Mouse (Mus musculus) midbrain, embryonic 14.5 days (tissue): ENCODE data around the gene Ciz1. TPM values are rescaled to one million over a fixed set of nuclear protein-coding genes. Genes with fewer than 3 reads are reported as not detected.

Source experiments
- ATAC-seq: fragments of 200-750 bp; cut with Nextera tagmentation; 2 replicates; pipeline ENCODE4 v1.8.0; 2017; ENCODE audit warnings: moderate number of reproducible peaks, moderate library complexity; ENCODE audit not compliant: low FRiP score, low TSS enrichment
- DNase-seq: peaks from one replicate; pipeline ENCODE4 v3.0.0-alpha.2; 2015
- H3K27ac ChIP-seq: fragments of 300-500 bp; sonication (generic); replicated peaks from 2 replicates; pipeline ENCODE4 v1.5.1; 2014; ENCODE audit warnings: mild to moderate bottlenecking, low read depth, low read length, moderate library complexity
- H3K27me3 ChIP-seq: fragments of 300-500 bp; sonication (generic); 2 replicates; pipeline ENCODE4 v1.6.1; 2014; ENCODE audit warnings: low read length, control low read depth, mixed read lengths; ENCODE audit not compliant: control insufficient read depth, insufficient read depth
- H3K36me3 ChIP-seq: fragments of 300-500 bp; sonication (generic); 2 replicates; pipeline ENCODE4 v1.6.1; 2014; ENCODE audit warnings: low read length, control low read depth; ENCODE audit not compliant: control insufficient read depth, insufficient read depth
- H3K4me1 ChIP-seq: fragments of 300-500 bp; sonication (generic); 2 replicates; pipeline ENCODE4 v1.6.1; 2014; ENCODE audit warnings: mild to moderate bottlenecking, antibody characterized with exemption, low read length, control low read depth; ENCODE audit not compliant: control insufficient read depth, insufficient read depth
- H3K4me2 ChIP-seq: fragments of 300-500 bp; sonication (generic); 2 replicates; pipeline ENCODE4 v1.6.1; 2014; ENCODE audit warnings: mild to moderate bottlenecking, low read length, moderate library complexity
- H3K4me3 ChIP-seq: fragments of 300-500 bp; sonication (generic); replicated peaks from 2 replicates; pipeline ENCODE4 v1.5.1; 2014; ENCODE audit warnings: low read depth, low read length
- H3K9ac ChIP-seq: fragments of 300-500 bp; sonication (generic); replicated peaks from 2 replicates; pipeline ENCODE4 v1.6.1; 2014; ENCODE audit warnings: mild to moderate bottlenecking, low read length, moderate library complexity
- H3K9me3 ChIP-seq: fragments of 300-500 bp; sonication (generic); 2 replicates; pipeline ENCODE4 v1.6.1; 2016; ENCODE audit warnings: low read length, control low read depth, mixed read lengths; ENCODE audit not compliant: control insufficient read depth
- WGBS: fragments of 180-500 bp; shearing (Covaris S2); extraction: QIAGEN DNeasy Blood & Tissue Kit; methylation state at CpG from one replicate; pipeline ENCODE4 v1.1.7; 2014; 5-methylcytosine and 5-hydroxymethylcytosine counted together
- polyA plus RNA-seq: library from polyadenylated mRNA; unstranded; fragments of >200 nt; fragmentation: Nextera tagmentation; extraction: Ambion mirVana; gene quantifications from 2 replicates; pipeline ENCODE4 v1.2.1, GENCODE M21; 2014

Gene Ciz1
- polyA plus RNA-seq, 1 experiment from 2014 or later, result 54.1 TPM

DNA sequence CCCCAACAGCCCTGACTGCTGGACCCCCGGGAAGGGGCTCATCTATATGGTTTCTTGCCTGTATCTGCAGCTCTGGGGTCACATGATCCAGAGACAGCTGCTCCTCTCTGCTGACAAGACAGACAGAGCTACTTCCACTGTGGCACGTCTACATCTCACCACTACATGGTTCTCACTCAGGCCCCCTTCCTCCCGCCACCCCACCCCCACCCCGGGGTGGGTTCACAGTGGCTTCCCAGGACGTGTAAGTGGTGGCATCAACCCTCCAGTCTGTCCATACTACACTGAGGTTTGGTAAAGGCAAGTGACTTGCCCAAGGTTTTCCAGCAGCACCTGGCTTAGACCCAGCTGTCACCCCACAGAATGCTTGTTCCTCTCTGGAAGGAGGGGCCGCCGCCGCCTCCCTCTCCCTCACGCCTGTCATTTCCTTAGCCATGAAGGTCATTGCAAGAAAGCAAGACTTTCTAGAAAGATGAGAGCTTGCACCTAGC is 611 bp upstream of the Ciz1 start:
- ATAC-seq (no peak), DNase-seq (no peak)
- peak overlapping the region; percentile 81 for H3K9ac ChIP-seq
- peaks cover 4% of the 10 kb centered on the region; the same call in 1 of the 2 replicates for H3K36me3 ChIP-seq
- peak overlapping the region; percentile 79 for H3K4me2 ChIP-seq
- 47% methylated on average over 9 of the region's 9 CpGs for whole genome bisulfite sequencing
- H3K4me3 ChIP-seq, result peak overlapping the region; percentile 70
- H3K27ac ChIP-seq, result peak overlapping the region; percentile 95
- H3K4me1 ChIP-seq, result peaks cover 20% of the 10 kb centered on the region
- no peaks in the 10 kb centered on the region for H3K27me3 ChIP-seq
- H3K9me3 ChIP-seq, result no peaks in the 10 kb centered on the region

DNA sequence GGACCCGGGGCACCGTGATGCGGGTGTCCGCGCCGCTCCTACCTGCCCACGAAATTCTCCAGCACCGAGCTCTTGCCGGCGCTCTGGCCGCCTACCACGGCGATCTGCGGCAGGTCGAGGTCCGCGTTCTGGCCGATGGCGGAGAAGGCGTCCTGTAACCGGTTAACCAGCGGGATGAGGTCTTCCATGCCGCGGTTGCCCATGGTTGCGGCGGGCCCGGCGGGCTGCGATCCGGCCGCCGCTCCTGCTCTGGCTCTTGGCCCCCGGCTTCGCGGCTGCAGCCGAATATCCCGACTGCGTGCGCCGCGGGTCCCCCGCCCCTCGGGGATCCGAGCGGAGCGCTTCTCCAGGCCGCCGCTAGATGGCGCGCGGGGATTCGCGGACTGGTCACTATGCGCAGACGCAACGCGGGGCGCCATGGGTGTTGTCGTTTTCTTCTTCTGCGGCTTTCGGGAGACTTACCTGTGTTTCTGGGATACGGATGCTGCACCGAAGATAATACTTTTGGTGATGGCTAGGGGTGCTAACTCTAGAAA is 948 bp downstream of the Ciz1 start, which contains the start of gene Dnm1:
Dnm1 (minus strand) TSS at position 332 of the 536 bp plus-strand sequence.
- Histone ChIP-seq H3K4me1 (peaks cover 20% of the 10 kb centered on the region), H3K27me3 (no peaks in the 10 kb centered on the region), H3K9me3 (no peaks in the 10 kb centered on the region), H3K27ac (peak within 1 kb of the TSS; percentile 95), H3K4me3 (peak within 1 kb of the TSS; percentile 70), H3K36me3 (peaks cover 2% of the 10 kb centered on the region; the same call in 1 of the 2 replicates), H3K9ac (peak within 1 kb of the TSS; percentile 81), H3K4me2 (peak within 1 kb of the TSS; percentile 79)
- peak; percentile 97 for DNase-seq
- peak; percentile 72 for ATAC-seq
- WGBS, result under 1% methylated on average over 63 of the region's 63 CpGs

DNA sequence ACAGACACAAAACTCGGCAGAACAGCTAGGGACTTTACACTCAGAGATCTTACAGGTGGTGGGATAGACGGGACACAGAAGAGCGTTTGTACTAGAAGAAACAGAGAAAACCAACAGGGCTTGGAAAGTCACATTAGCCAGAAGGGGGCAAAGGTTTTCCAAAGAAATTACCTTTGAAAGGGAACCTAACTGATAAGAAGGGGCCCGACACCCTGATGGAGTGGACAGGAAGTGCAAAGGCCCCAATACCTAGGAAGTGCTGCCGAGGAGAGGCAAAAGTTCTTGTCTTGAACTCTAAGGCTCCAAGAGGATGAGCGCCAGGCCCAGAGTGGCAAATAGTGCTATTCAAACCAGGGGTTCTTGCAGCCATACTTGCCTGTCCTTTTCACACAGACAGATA is 1.7 kb downstream of the Ciz1 start:
- Histone ChIP-seq H3K36me3 (no peaks in the 10 kb centered on the region), H3K4me3 (no peak overlapping the region), H3K4me1 (peaks cover 20% of the 10 kb centered on the region), H3K27me3 (no peaks in the 10 kb centered on the region), H3K4me2 (no peak overlapping the region; the same call in 1 of the 2 replicates), H3K27ac (no peak overlapping the region), H3K9ac (no peak overlapping the region), H3K9me3 (no peaks in the 10 kb centered on the region)
- 80% methylated on average over 6 of the region's 6 CpGs for WGBS
- no peak for DNase-seq
- ATAC-seq, result no peak

DNA sequence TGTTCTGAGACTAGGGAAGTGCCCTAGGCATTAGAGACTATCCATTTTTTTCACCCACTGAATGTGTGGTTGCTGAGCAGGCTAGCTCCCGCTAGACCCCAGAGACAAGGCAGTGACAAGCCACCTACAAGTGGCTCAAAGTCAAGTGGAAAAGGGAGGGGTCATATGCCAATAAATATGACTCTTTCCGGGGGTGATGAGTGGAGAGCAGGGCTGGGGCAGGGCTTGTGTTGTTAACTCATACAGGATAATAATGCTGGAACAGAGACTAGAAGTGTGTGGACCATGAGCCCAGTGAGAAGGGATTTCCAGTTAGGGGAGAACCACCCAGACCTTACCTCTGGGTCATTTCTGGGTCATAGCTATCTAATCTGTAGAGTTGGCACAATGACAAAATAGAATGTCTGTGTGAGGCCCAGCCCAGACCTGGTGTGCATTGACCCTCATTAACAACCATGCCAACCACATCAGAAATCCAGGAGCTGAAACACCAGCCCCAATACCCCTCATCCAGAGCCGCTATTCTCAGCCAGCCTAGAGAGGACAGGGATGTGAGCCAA is 2.3 kb downstream of the Ciz1 start:
- H3K4me2 ChIP-seq, result no peak overlapping the region
- 85% methylated on average over 3 of the region's 3 CpGs for WGBS
- DNase-seq (no peak), ATAC-seq (no peak)
- no peak overlapping the region for H3K27ac ChIP-seq
- no peaks in the 10 kb centered on the region for H3K27me3 ChIP-seq
- peaks cover 20% of the 10 kb centered on the region for H3K4me1 ChIP-seq
- H3K9me3 ChIP-seq, result no peaks in the 10 kb centered on the region
- H3K4me3 ChIP-seq, result no peak overlapping the region
- H3K36me3 ChIP-seq, result no peaks in the 10 kb centered on the region
- no peak overlapping the region for H3K9ac ChIP-seq

DNA sequence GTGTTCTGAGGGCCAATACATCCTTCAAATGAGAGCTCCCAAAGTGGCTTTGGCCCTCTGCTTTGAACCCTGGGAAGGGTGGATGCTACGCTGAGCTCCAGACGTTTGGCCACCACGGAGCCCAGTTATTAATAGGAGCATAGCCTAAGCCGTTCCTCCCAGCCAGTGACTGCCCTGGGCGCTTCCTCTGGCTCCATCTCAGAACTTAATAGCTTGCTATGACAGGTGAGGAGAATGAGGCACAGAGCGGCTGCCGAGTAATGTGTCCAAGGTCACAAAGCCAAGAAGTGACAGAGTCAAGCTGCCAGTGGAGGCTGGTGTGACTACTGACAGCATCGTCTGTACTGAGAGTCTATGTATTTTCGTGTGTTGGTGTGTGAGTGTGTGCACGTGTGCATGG is 4.1 kb downstream of the Ciz1 start:
- Histone ChIP-seq H3K27me3 (no peaks in the 10 kb centered on the region), H3K27ac (no peak overlapping the region), H3K36me3 (no peaks in the 10 kb centered on the region), H3K4me1 (peaks cover 14% of the 10 kb centered on the region), H3K9ac (no peak overlapping the region), H3K4me3 (no peak overlapping the region), H3K4me2 (no peak overlapping the region), H3K9me3 (no peaks in the 10 kb centered on the region)
- WGBS, result 88% methylated on average over 10 of the region's 10 CpGs
- DNase-seq, result no peak
- ATAC-seq, result no peak

DNA sequence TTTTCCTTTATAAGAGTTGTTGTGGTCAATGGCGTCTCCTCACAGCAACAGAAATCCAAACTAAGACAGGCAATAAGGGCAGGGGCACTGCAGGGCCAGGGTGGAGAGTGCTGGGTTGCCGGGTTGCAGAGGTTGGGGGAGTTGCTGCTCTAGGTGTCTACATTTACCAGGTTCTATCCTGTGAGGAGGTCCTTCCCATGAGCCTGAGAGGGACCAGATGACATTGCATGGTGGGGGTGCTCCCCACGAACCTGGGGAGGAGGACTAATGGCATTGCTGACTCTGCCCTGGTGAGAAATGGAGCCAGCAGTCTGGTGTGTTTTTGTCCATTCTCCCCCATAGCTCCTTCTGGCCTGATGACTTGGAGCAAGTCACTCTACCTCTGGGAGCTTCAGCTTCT is 5.6 kb downstream of the Ciz1 start:
- 79% methylated on average over 3 of the region's 3 CpGs for WGBS
- ATAC-seq (no peak), DNase-seq (no peak)
- Histone ChIP-seq H3K4me2 (no peak overlapping the region), H3K9me3 (no peaks in the 10 kb centered on the region), H3K27ac (no peak overlapping the region), H3K4me3 (no peak overlapping the region), H3K36me3 (no peaks in the 10 kb centered on the region), H3K27me3 (peaks cover 4% of the 10 kb centered on the region; the same call in 1 of the 2 replicates), H3K9ac (no peak overlapping the region), H3K4me1 (peaks cover 9% of the 10 kb centered on the region)

DNA sequence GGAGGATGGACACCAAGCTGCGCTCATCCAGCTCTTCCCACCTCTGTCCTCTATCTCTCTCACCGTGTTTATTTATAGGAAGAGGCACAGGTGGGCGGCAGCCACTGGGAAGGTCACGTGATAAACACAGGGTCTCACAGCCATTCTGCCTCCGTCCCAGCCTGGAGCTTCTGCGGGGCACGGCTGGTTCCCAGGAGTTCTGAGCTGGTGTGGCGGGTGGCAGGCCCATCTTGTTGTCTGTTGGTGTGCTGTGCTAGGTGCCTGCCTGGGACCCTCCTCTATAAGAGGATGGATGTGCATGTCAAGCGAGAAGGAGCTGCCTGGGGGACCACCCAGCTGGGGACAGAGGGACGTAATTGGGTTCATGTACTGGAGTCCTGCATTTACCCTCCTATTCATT is 6.3 kb downstream of the Ciz1 start:
- no peaks in the 10 kb centered on the region for H3K9me3 ChIP-seq
- no peak overlapping the region for H3K9ac ChIP-seq
- H3K4me1 ChIP-seq, result peaks cover 9% of the 10 kb centered on the region
- H3K4me2 ChIP-seq, result no peak overlapping the region
- H3K27ac ChIP-seq, result no peak overlapping the region
- ATAC-seq (no peak), DNase-seq (no peak)
- H3K36me3 ChIP-seq, result no peaks in the 10 kb centered on the region
- H3K27me3 ChIP-seq, result peaks cover 4% of the 10 kb centered on the region; the same call in 1 of the 2 replicates
- H3K4me3 ChIP-seq, result no peak overlapping the region
- 65% methylated on average over 10 of the region's 10 CpGs for WGBS

DNA sequence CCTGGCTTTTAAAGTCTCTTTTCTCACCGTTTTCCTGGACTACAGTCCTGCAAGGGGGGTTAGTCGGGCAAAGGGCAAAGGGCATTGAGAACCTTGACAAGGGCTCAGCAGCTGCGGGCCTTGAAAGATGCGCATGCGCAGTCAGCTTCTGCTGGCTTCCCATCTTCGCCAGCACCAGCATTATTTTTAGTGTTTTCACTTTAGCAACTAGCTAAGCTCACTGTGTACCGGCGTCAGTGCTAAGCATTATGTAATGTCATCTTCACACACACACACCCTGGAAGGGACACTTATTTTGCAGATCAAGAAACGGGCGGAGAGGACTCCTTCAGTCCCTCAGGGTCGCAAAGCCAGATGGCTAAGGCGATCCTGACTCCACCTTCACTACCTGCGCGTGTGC is 8.6 kb downstream of the Ciz1 start:
- Histone ChIP-seq H3K4me1 (peaks cover 18% of the 10 kb centered on the region), H3K9ac (no peak overlapping the region), H3K27ac (no peak overlapping the region), H3K9me3 (no peaks in the 10 kb centered on the region), H3K4me2 (peak overlapping the region; percentile 55), H3K4me3 (peak overlapping the region; percentile 23; the same call in 1 of the 2 replicates), H3K36me3 (0 out of 2 replicates have a peak, but pooled peaks cover 3% of the 10 kb centered on the region), H3K27me3 (peaks cover 4% of the 10 kb centered on the region; the same call in 1 of the 2 replicates)
- WGBS, result 7% methylated on average over 14 of the region's 14 CpGs
- peak; percentile 86 for DNase-seq
- ATAC-seq, result no peak

DNA sequence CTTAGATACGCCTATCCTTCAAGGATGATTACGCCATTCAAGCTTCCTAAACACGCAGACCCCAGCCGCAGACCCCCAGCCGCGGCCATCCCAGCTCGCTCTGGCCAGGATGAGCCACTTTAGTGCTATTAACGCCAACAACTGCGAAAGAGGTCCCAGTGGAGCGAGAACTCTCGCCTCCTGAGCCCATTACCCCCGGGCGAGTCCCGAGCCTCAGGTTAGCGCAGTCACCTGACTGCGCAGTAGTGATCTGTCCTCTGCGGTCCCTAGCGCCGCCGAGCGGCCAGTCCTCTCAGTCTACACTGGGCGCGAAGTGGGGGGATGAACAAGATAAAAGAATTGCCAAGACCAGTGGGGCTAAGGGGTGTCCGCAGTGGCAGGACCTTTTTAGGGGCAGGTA is 9.3 kb downstream of the Ciz1 start:
- H3K9me3 ChIP-seq, result no peaks in the 10 kb centered on the region
- peaks cover 18% of the 10 kb centered on the region for H3K4me1 ChIP-seq
- DNase-seq, result peak; percentile 44
- peaks cover 10% of the 10 kb centered on the region for H3K36me3 ChIP-seq
- H3K27me3 ChIP-seq, result peaks cover 4% of the 10 kb centered on the region; the same call in 1 of the 2 replicates
- ATAC-seq, result no peak
- H3K4me2 ChIP-seq, result peak overlapping the region; percentile 55
- whole genome bisulfite sequencing, result 1% methylated on average over 24 of the region's 24 CpGs
- H3K9ac ChIP-seq, result peak overlapping the region; percentile 44; the same call in 1 of the 2 replicates
- peak overlapping the region; percentile 21 for H3K4me3 ChIP-seq
- no peak overlapping the region for H3K27ac ChIP-seq
